Mouse (Mus musculus): ENCODE measurements around the gene Wbp2nl. TPM values are rescaled to one million over a fixed set of nuclear protein-coding genes. Genes with fewer than 3 reads are reported as not detected.
A peak's percentile ranks its signal among the peaks of the same experiment; 100 is the strongest.

Wbp2nl gene
- total RNA-seq, 2 experiments from 2014 or later: not detected

GRCm38 (mm10) chr15:82317839-82318238, 19.1 kb downstream of the Wbp2nl start:
- DNase-seq (ENCODE audit: low spot score in 2 of 2): no peak

- DNase-seq (ENCODE audit: low spot score in 2 of 2): no peak
Measured at GRCm38 (mm10) chr15:82319613-82320012, 20.9 kb downstream of the Wbp2nl start.

GRCm38 (mm10) chr15:82322195-82322594, 23.4 kb downstream of the Wbp2nl start:
- no peak for DNase-seq (ENCODE audit: low spot score in 2 of 2)

GRCm38 (mm10) chr15:82325382-82325781, 26.6 kb downstream of the Wbp2nl start:
- DNase-seq (ENCODE audit: low spot score in 2 of 2): no peak

GRCm38 (mm10) chr15:82335194-82335593, 36.4 kb downstream of the Wbp2nl start:
- no peak for DNase-seq (ENCODE audit: low spot score in 2 of 2)

- DNase-seq (ENCODE audit: low spot score in 2 of 2): no peak
Measured at GRCm38 (mm10) chr15:82336629-82337028, 37.9 kb downstream of the Wbp2nl start.

- DNase-seq (ENCODE audit: low spot score in 2 of 2): no peak
Measured at GRCm38 (mm10) chr15:82337875-82338274, 39.1 kb downstream of the Wbp2nl start.

- DNase-seq (ENCODE audit: low spot score in 2 of 2): peak; percentile 91 to 95
Measured at GRCm38 (mm10) chr15:82338593-82339112, 39.9 kb downstream of the Wbp2nl start, which contains the start of the genes Naga, Pheta2 and Smdt1. Gene Naga (minus strand): TSS chr15:82338925. Gene Pheta2 (plus strand): TSS chr15:82338942. Gene Smdt1 (plus strand): TSS chr15:82338959.

- no peak for DNase-seq (ENCODE audit: low spot score in 2 of 2)
Measured at GRCm38 (mm10) chr15:82339150-82339549, 40.4 kb downstream of the Wbp2nl start.

GRCm38 (mm10) chr15:82339634-82340254, 41.0 kb downstream of the Wbp2nl start:
- DNase-seq (ENCODE audit: low spot score in 2 of 2): no peak

- DNase-seq (ENCODE audit: low spot score in 2 of 2): no peak
Measured at GRCm38 (mm10) chr15:82340414-82341035, 41.8 kb downstream of the Wbp2nl start.

- DNase-seq (ENCODE audit: low spot score in 2 of 2): no peak
Measured at GRCm38 (mm10) chr15:82341036-82341501, 42.3 kb downstream of the Wbp2nl start.

- DNase-seq (ENCODE audit: low spot score in 2 of 2): no peak
Measured at GRCm38 (mm10) chr15:82341675-82342542, 43.2 kb downstream of the Wbp2nl start.

GRCm38 (mm10) chr15:82342543-82342935, 43.8 kb downstream of the Wbp2nl start:
- DNase-seq (ENCODE audit: low spot score in 2 of 2): no peak

GRCm38 (mm10) chr15:82343368-82344287, 44.9 kb downstream of the Wbp2nl start:
- DNase-seq (ENCODE audit: low spot score in 2 of 2): no peak

GRCm38 (mm10) chr15:82344971-82345370, 46.2 kb downstream of the Wbp2nl start:
- DNase-seq (ENCODE audit: low spot score in 2 of 2): no peak

- DNase-seq (ENCODE audit: low spot score in 2 of 2): peak; percentile 97 to 99
Measured at GRCm38 (mm10) chr15:82345820-82346470, 47.2 kb downstream of the Wbp2nl start.

- DNase-seq (ENCODE audit: low spot score in 2 of 2): no peak
Measured at GRCm38 (mm10) chr15:82346580-82347302, 48.0 kb downstream of the Wbp2nl start.

GRCm38 (mm10) chr15:82347303-82347676, 48.5 kb downstream of the Wbp2nl start:
- no peak for DNase-seq (ENCODE audit: low spot score in 2 of 2)
